Mouse (Mus musculus): ENCODE measurements around the gene Pdia3.

GRCm38 (mm10) chr2:121412843-121413386 is 660 bp upstream of the Pdia3 start:
- no peak for TF ChIP-seq CTCF (IDR thresholded peaks at IDR 0.05)
- no peak for TF ChIP-seq POLR2A (IDR thresholded peaks at IDR 0.05; ENCODE audit: insufficient read depth, low read depth, low read length)
